Mouse (Mus musculus): Measurements from ENCODE around the gene Larp4.

The Larp4 gene

GRCm38 (mm10) chr15:100058912-100059311 lies 89.0 kb downstream of the Larp4 start:
- DNase-seq (ENCODE audit: low spot score) = no peak

GRCm38 (mm10) chr15:100059626-100060311 lies 89.9 kb downstream of the Larp4 start:
- DNase-seq (ENCODE audit: low spot score) = no peak

DNA sequence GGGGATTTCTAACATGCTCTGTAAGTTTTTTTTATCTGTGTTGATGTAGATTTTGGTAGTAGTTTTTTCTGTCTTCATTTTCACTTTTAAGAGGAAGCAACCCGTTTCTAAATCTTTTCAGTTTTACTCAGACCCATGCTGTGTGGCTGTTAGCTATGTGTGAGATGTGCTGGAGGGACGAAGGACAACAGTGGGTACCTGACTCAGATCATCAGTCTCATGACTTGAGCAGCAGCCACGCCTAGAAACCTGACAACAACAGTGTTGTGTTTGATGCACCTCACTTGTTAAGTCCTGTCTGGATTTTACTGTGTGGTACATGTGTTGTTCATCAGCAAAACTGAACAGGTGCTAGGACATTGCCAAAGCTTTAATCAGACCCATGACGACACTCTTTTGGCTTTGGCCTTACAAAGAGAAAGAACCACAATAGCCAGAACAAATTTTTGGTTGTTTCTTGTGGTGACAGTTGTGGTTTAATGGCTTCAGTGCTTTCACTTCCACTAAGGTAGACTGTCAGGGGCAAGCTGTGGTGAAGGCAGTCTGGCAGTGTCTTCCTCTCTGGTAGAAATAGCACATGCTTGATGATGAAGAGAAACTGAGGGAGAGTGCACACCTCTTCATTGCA lies 90.8 kb downstream of the Larp4 start:
- DNase-seq (ENCODE audit: low spot score) = no peak

DNA sequence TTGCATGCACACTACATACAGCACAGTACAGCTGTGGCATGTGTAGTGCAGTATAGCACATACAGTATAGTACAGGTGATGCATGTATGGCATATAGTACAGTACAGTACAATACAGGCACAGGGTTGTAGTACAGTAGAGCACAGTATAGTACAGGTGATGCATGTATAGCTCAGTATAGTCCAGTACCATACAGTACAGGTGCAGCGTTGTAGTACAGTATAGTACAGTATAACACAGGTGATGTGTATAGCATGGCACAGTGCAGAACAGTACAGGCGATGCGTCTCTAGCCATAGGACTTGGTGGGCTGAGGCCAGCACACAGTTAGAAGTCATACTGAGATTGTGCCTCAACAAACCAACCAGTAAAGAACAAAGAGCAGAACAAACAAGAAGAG lies 91.5 kb downstream of the Larp4 start:
- no peak for DNase-seq (ENCODE audit: low spot score)

DNA sequence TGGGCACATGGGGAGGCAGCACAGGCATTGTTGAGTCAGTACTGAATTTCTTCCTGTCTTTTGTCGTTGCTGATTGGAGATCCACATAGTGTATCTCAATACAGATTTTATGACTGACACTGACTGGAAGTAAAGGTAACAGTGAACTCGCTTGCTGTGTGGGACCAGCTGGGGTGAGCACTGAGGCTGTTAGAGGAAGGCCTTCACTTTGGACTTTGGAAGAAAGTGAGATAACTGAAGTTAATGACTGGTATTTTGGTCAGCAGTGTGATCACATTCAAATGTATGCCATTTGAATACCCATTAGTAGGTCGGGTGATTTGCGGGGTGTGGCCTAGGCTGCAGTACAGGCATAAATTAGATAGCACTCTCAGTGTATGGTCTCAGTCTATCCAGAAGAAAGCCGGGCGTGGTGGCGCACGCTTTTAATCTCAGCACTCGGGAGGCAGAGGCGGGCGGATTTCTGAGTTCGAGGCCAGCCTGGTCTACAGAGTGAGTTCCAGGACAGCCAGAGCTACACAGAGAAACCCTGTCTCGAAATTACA lies 93.4 kb downstream of the Larp4 start:
- DNase-seq (ENCODE audit: low spot score) = no peak
